Mouse (Mus musculus) limb, embryonic 11.5 days (tissue): Measurements from ENCODE around the gene Relt. TPM values are rescaled to one million over a fixed set of nuclear protein-coding genes. Genes with fewer than 3 reads are reported as not detected.

Experiments used
- ATAC-seq: fragments of 200-750 bp; cut with Nextera tagmentation; 2 replicates; pipeline ENCODE4 v1.8.0; 2017; ENCODE audit warnings: low read depth; ENCODE audit not compliant: insufficient number of reproducible peaks, low FRiP score, low TSS enrichment
- DNase-seq: peaks from one replicate; pipeline ENCODE4 v3.0.0-alpha.2; 2015; ENCODE audit warnings: low spot score
- H3K27ac ChIP-seq: fragments of 300-500 bp; sonication (generic); replicated peaks from 2 replicates; pipeline ENCODE4 v1.5.1; 2014; ENCODE audit warnings: low read depth, mild to moderate bottlenecking, low read length
- H3K27me3 ChIP-seq: fragments of 300-500 bp; sonication (generic); 2 replicates; pipeline ENCODE4 v1.6.1; 2014; ENCODE audit warnings: mild to moderate bottlenecking, low read length, mixed read lengths; ENCODE audit not compliant: control insufficient read depth, insufficient read depth
- H3K36me3 ChIP-seq: fragments of 300-500 bp; sonication (generic); 2 replicates; pipeline ENCODE4 v1.6.1; 2014; ENCODE audit warnings: mild to moderate bottlenecking, low read length, moderate library complexity, mixed read lengths; ENCODE audit not compliant: control insufficient read depth, insufficient read depth
- H3K4me1 ChIP-seq: fragments of 300-500 bp; sonication (generic); 2 replicates; pipeline ENCODE4 v1.6.1; 2014; ENCODE audit warnings: low read length, mixed read lengths; ENCODE audit not compliant: control insufficient read depth, insufficient read depth
- H3K4me2 ChIP-seq: fragments of 300-500 bp; sonication (generic); 2 replicates; pipeline ENCODE4 v1.6.1; 2014; ENCODE audit warnings: low read depth, mild to moderate bottlenecking, moderate library complexity; ENCODE audit not compliant: severe bottlenecking
- H3K4me3 ChIP-seq: fragments of 300-500 bp; sonication (generic); 2 replicates; pipeline ENCODE4 v1.5.1; 2014; ENCODE audit warnings: low read depth, low read length
- H3K9ac ChIP-seq: fragments of 300-500 bp; sonication (generic); 2 replicates; pipeline ENCODE4 v1.6.1; 2014; ENCODE audit warnings: mild to moderate bottlenecking, low read length
- H3K9me3 ChIP-seq: fragments of 300-500 bp; sonication (generic); 2 replicates; pipeline ENCODE4 v1.6.1; 2016; ENCODE audit warnings: low read length; ENCODE audit not compliant: control insufficient read depth
- WGBS: fragments of 180-500 bp; shearing (Covaris S2); extraction: QIAGEN DNeasy Blood & Tissue Kit; methylation state at CpG from one replicate; pipeline ENCODE4 v1.1.7; 2014; 5-methylcytosine and 5-hydroxymethylcytosine counted together
- polyA plus RNA-seq: library from polyadenylated mRNA; unstranded; fragments of >200 nt; fragmentation: Nextera tagmentation; extraction: Ambion mirVana; gene quantifications from 2 replicates; pipeline ENCODE4 v1.2.1, GENCODE M21; 2014

Gene Relt
- polyA plus RNA-seq, 1 experiment from 2014 or later, result 4.1 TPM

- Histone ChIP-seq H3K36me3 (peaks cover 5% of the 10 kb centered on the region), H3K27ac (no peak overlapping the region), H3K9me3 (no peaks in the 10 kb centered on the region), H3K4me2 (no peak overlapping the region), H3K27me3 (no peaks in the 10 kb centered on the region), H3K4me1 (no peaks in the 10 kb centered on the region), H3K9ac (no peak overlapping the region), H3K4me3 (no peak overlapping the region)
- 96% methylated on average over 6 of the region's 6 CpGs for WGBS
- ATAC-seq (no peak), DNase-seq (no peak)
Measured at GRCm38 (mm10) chr7:100839632-100840402, 23.4 kb downstream of the Relt start.

- no peak overlapping the region for H3K9ac ChIP-seq
- H3K27ac ChIP-seq, result no peak overlapping the region
- H3K4me2 ChIP-seq, result no peak overlapping the region
- no peak overlapping the region for H3K4me3 ChIP-seq
- H3K4me1 ChIP-seq, result no peaks in the 10 kb centered on the region
- ATAC-seq, result no peak
- no peaks in the 10 kb centered on the region for H3K27me3 ChIP-seq
- H3K36me3 ChIP-seq, result peaks cover 5% of the 10 kb centered on the region
- WGBS, result 69% methylated on average over 1 of the region's 1 CpGs
- DNase-seq, result no peak
- H3K9me3 ChIP-seq, result no peaks in the 10 kb centered on the region
Measured at GRCm38 (mm10) chr7:100837701-100838100, 25.5 kb downstream of the Relt start.

GRCm38 (mm10) chr7:100836657-100837056 is 26.6 kb downstream of the Relt start:
- H3K27ac ChIP-seq, result no peak overlapping the region
- WGBS, result 87% methylated on average over 10 of the region's 10 CpGs

GRCm38 (mm10) chr7:100835711-100836110 is 27.5 kb downstream of the Relt start:
- no peak overlapping the region for H3K4me2 ChIP-seq
- no peak for ATAC-seq
- H3K9me3 ChIP-seq, result no peaks in the 10 kb centered on the region
- no peak overlapping the region for H3K27ac ChIP-seq
- H3K4me1 ChIP-seq, result no peaks in the 10 kb centered on the region
- H3K4me3 ChIP-seq, result no peak overlapping the region
- DNase-seq, result no peak
- WGBS, result 82% methylated on average over 6 of the region's 6 CpGs
- peaks cover 5% of the 10 kb centered on the region for H3K36me3 ChIP-seq
- no peaks in the 10 kb centered on the region for H3K27me3 ChIP-seq
- H3K9ac ChIP-seq, result no peak overlapping the region

More at GRCm38 (mm10) chr7:100836657-100837056, 26.6 kb downstream of the Relt start:
- ATAC-seq (no peak), DNase-seq (no peak)
- Histone ChIP-seq H3K4me1 (no peaks in the 10 kb centered on the region), H3K4me3 (no peak overlapping the region), H3K9me3 (no peaks in the 10 kb centered on the region), H3K4me2 (no peak overlapping the region), H3K9ac (no peak overlapping the region), H3K27me3 (no peaks in the 10 kb centered on the region), H3K36me3 (peaks cover 5% of the 10 kb centered on the region)

GRCm38 (mm10) chr7:100835168-100835567 is 28.1 kb downstream of the Relt start:
- H3K9ac ChIP-seq, result no peak overlapping the region
- H3K27ac ChIP-seq, result no peak overlapping the region
- H3K27me3 ChIP-seq, result no peaks in the 10 kb centered on the region
- no peak overlapping the region for H3K4me2 ChIP-seq
- H3K9me3 ChIP-seq, result no peaks in the 10 kb centered on the region
- ATAC-seq (no peak), DNase-seq (no peak)
- H3K36me3 ChIP-seq, result peaks cover 5% of the 10 kb centered on the region
- WGBS, result 89% methylated on average over 7 of the region's 7 CpGs
- no peaks in the 10 kb centered on the region for H3K4me1 ChIP-seq
- H3K4me3 ChIP-seq, result no peak overlapping the region

- H3K36me3 ChIP-seq, result peaks cover 5% of the 10 kb centered on the region
- no peak overlapping the region for H3K27ac ChIP-seq
- H3K27me3 ChIP-seq, result no peaks in the 10 kb centered on the region
- H3K9me3 ChIP-seq, result no peaks in the 10 kb centered on the region
- DNase-seq, result no peak
- H3K4me3 ChIP-seq, result no peak overlapping the region
- WGBS, result 94% methylated on average over 1 of the region's 1 CpGs
- no peak overlapping the region for H3K4me2 ChIP-seq
- no peak for ATAC-seq
- H3K9ac ChIP-seq, result no peak overlapping the region
- no peaks in the 10 kb centered on the region for H3K4me1 ChIP-seq
Measured at GRCm38 (mm10) chr7:100833859-100834258, 29.4 kb downstream of the Relt start.

GRCm38 (mm10) chr7:100828549-100828948 is 34.7 kb downstream of the Relt start:
- no peak for DNase-seq
- H3K27me3 ChIP-seq, result no peaks in the 10 kb centered on the region
- no peak overlapping the region for H3K9ac ChIP-seq
- H3K27ac ChIP-seq, result no peak overlapping the region
- H3K4me2 ChIP-seq, result no peak overlapping the region
- H3K4me1 ChIP-seq, result no peaks in the 10 kb centered on the region
- no peaks in the 10 kb centered on the region for H3K36me3 ChIP-seq
- no peak for ATAC-seq
- no peak overlapping the region for H3K4me3 ChIP-seq
- no peaks in the 10 kb centered on the region for H3K9me3 ChIP-seq
- WGBS, result 85% methylated on average over 2 of the region's 2 CpGs

GRCm38 (mm10) chr7:100824661-100825060 is 38.6 kb downstream of the Relt start:
- H3K27ac ChIP-seq, result no peak overlapping the region
- H3K4me1 ChIP-seq, result no peaks in the 10 kb centered on the region
- WGBS, result 91% methylated on average over 3 of the region's 3 CpGs
- DNase-seq (no peak), ATAC-seq (no peak)
- H3K4me2 ChIP-seq, result no peak overlapping the region
- H3K9me3 ChIP-seq, result no peaks in the 10 kb centered on the region
- no peaks in the 10 kb centered on the region for H3K36me3 ChIP-seq
- no peak overlapping the region for H3K4me3 ChIP-seq
- H3K9ac ChIP-seq, result no peak overlapping the region
- no peaks in the 10 kb centered on the region for H3K27me3 ChIP-seq
